Mouse (Mus musculus) left cerebral cortex, postnatal 14 days (tissue): ENCODE measurements around the gene Ndufa4l2. TPM values are rescaled to one million over a fixed set of nuclear protein-coding genes. Genes with fewer than 3 reads are reported as not detected.

Source experiments
- DNase-seq, 2 experiments: peaks; one replicate each; pipeline ENCODE4 v3.0.0; 2021 to 2022; ENCODE audit warnings: low spot score in 2 of 2, mixed read lengths in 1 of 2
- intact Hi-C: fragments of 180-260 bp; cut with DNase I; formaldehyde crosslinking; loops from one replicate; pipeline ENCODE4 v1.15.1; 2025
- total RNA-seq, 2 experiments: library from RNA; stranded (reverse); gene quantifications; 2 replicates each; pipeline ENCODE4 v1.2.3; 2021

Ndufa4l2 gene
- total RNA-seq, 2 experiments from 2014 or later = 7.4 to 8.9 TPM

DNA sequence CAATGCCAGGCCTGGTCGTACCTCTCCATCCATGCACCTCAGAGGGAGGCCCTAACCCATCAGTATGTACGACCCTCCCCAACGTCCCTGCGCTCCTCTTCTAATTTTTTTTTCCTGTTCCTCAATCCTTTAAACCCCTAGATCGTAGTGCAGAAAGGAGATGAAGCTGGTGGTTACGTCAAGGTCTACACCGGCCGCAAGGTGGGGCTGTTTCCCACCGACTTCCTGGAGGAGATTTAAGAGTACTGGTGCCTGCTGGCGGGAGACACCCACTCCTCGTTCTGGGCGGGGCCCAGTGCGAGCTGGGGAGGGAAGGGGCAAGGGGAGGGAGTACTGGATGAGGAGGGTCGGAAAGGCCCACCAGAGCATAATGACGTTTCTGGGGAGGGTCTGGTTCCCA, 6.5 kb upstream of the Ndufa4l2 start:
- DNase-seq = peak; percentile 79 to 83
- intact Hi-C loops = no loop called here

DNA sequence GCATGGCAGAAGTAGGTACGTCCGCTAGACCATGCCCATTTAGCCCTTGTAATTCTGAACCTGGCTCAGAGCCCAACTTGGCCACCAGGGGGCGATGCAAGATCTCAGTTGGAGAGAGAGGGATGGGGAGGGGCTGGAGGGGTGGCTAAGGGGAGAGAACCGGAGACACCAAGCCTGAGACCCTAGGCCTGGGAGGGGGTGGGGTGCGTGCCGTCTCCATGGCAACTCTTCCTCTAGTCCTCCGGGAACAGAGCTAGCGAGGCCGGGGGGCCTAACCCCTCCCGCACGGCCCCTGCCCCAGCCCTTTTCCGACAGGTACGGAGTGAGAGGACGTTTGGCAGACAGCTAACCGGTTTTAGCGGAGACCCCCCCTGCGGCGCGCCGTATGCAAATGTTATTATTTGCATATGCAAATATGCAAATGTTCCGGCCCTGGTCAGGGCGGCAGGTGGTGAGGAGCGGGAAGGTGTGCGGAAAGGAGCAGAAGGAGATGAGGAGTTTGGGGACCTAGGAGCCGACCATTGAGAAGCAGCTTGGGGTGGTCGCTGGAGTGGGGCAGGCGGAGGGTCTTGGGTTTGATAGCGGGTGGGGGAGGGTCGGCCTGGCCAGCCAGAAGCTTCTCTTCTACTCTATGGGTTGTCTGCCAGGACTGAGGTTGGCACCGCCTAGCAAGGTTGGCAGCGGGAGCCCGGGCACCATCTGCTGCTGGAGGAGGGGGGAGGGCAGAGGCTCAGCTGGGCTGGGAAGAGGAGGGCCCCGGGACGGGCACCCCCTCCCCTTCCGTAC, 5.5 kb upstream of the Ndufa4l2 start:
- DNase-seq = peak; percentile 88 to 90
- intact Hi-C loops = no loop called here

DNA sequence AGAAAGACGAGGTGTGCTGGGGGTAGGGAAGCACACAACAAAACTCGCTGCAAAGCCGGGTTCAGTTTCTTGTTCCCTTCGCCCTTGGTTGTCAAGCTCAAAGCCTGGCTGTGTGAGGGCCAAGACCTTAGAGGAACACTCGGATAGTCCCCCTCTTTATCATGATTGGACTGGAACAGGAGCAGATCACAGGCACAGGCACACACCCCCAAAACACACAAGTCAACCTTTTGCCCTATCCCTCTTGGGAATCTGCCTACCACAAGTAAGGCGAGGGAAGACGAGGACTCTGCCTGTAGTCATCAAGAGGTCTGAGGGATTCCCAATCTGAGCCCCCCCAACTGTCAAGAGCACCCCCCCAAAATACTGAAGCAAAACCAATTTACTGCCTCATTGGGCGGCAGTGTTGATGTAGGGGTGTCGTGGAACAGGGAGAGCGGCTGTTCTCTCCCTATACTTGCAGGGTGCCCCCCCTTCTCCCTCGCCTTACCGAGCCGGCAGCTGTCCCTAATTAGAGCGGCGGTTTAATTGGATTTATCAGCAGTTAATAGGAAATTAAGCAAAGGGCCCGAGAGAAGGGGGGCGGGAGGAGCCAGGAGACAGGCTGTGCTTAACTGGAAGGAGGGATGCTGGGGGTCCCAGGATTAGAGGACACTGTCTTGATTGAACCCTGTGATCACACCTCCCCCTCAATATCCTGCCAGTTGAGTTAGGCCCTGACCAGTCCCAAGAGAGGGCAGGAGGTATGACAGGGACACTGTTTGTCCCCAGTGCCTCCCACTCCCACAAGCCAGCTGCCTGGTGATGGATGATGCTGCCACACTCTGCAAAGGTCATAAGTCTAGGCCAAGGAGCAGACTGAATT, 4.7 kb upstream of the Ndufa4l2 start:
- intact Hi-C loops = no loop called here
- peak in 1 of 2 experiments; percentile 38 for DNase-seq

DNA sequence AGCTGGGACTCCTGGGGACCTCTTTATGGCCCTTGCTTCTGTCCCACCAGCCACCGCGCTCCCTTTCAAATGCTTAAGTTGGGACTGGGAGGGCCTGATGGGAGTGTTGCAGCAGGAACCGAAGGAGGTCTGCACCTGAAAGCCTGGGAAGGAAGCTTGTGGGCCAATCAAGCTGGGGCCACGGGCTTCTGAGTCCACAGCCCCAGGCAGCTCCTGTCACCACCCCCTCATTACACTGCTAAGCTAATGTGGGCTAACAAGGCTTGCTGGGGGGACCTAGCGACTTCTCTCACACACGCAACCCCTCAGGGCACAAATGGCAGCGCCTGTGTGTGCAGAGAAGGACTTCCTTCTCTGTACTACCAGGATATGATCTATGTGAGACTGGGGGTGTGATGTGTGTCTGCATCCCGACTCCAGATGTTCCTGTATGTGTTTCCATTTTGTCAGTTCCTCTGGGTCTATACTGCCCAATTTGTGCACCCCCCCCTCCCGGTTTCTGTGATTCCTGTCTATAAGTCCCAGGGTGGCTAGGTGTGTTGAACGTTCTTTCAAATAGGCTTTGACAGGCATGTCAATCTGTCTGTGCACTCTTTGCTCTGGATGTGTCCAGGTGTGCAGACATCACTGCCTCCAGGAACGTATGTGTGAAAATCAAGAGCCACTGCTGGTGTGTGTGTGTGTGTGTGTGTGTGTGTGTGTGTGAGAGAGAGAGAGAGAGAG, 3.7 kb upstream of the Ndufa4l2 start:
- peak in 1 of 2 experiments; percentile 51 for DNase-seq
- intact Hi-C loops = no loop called here

DNA sequence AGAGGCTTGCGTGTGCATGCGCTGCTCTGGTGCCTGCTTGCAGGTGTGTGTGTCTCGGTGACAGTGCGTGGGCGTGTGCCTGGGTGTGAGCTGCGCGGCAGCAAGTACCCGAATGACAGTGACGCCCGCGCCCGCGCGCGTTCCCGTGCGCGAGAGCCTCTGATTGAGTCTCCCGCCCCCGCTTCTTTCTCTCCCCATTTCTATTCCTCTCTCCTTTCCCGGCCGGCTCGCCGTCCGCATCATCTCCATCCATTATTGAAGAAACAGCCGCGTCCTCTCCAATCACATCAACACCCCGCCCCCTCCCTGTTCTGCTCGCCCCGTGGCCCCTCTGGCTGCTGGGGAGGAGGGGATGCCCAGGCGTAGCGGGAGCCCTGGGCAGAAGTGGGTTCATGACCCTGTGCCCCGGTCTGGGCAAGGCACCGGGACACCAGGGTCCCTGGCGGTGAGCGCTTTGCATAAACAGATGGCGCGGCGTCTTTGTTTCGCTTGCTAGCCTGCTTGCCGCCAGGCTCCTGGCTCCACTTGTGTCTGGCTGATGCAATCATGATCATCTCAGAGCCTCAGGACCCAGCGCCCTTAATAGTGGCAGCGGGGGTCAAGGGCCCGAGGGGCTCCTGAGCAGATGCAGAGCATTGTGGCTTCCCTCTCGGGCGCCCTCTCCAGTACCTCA, 3.0 kb upstream of the Ndufa4l2 start:
- DNase-seq = peak; percentile 93 to 97
- intact Hi-C loops = loop anchor here (1.0 kb wide), 1 partner anchor 25 kb away; no protein-coding TSS in a partner anchor

DNA sequence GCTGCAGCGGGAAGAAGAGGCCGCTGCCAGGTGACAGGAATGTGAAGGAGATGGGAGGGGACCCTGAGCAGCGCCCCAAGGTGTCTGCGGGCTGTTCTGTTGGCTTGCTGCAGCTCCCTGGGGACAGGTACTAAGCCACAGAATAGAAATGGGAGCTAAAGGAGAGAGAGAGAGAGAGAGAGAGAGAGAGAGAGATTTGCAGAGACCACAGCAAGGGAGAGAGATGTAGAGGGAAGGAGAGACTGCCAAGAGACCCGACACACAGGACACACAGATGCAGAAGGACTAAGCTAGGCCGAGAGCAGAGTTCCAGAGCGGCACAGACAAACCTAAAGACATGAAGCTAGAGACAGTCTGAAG, 2.5 kb upstream of the Ndufa4l2 start:
- DNase-seq = no peak
- intact Hi-C loops = loop anchor here (1.0 kb wide), 1 partner anchor 24 kb away; no protein-coding TSS in a partner anchor

DNA sequence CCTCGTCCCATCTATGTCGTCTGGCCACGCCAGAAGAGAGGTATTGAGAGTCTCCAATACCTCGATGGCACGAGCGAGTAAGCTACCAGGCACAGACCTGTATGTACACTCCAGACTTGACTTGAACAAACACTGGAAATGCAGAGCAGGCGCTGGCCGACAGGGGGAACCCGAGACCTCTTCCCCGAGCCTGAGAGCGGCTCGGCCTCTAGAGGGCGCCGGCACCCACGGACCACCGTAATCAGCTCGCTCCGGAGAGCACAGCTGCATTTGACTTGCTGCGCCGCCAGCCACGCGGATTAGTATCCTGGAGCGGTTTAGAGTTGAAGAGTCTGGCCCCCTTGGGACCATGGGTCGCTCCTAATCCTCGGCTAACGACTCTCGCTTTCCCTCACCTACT, 2.0 kb upstream of the Ndufa4l2 start:
- intact Hi-C loops = loop anchor here (1.0 kb wide), 1 partner anchor 23 kb away; no protein-coding TSS in a partner anchor
- peak; percentile 96 to 97 for DNase-seq

DNA sequence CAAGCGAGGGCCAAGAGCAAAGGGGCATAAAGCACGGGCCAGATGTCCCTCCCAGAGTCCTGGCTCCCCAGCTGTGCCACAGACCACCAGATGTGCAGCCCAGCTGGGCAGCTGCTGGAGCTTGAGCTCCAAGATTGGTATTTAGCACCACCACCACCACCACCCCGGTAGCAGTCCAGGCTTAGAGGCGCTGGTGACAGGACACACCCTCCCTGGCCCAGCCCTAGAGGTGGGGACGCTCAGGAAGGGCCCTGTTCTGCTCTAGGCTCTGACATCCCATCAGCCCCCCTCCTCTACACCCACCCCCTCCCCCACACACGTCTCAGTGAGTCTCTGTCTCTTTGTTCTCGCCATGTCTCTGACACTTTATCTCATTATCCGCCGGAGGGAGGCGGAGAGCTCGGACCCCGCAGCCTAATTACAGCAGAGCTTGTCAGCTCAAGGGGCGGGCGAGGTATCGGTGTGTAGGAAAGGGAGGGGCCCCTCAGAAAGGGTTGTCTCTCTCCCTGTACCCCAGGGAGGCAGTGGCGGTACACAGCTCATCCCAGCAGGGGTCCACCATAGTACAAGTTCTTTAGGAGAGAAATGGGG, 1.2 kb upstream of the Ndufa4l2 start:
- intact Hi-C loops = no loop called here
- DNase-seq = no peak

DNA sequence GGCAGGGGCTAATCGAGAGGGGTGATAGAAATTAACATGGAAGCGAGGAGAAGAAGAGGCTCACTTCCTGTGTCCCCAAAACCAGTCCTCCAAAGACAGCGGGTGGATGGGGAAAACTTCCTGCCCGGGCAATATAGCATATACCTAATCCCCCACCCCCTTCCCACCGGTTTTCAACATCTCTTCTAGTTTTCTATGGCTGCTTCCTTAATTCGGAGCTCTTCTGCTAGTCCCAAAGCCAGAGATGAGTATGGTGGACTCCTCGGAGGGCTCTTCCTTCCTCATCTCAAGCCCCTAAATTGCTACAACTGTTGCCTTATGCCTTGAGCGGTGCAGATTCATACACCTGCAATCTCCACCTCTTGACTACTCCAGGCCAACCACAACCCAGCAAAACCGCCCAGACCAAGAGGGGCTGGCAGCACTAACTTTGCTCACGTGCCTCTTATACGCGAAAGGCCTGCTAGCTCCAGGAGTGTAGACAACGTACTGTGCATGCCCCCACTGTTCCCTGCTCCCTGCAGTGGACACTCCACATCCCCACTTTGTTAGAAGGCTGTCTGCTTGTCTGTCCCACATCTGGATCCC, 562 bp upstream of the Ndufa4l2 start:
- intact Hi-C loops = no loop called here
- DNase-seq = no peak

DNA sequence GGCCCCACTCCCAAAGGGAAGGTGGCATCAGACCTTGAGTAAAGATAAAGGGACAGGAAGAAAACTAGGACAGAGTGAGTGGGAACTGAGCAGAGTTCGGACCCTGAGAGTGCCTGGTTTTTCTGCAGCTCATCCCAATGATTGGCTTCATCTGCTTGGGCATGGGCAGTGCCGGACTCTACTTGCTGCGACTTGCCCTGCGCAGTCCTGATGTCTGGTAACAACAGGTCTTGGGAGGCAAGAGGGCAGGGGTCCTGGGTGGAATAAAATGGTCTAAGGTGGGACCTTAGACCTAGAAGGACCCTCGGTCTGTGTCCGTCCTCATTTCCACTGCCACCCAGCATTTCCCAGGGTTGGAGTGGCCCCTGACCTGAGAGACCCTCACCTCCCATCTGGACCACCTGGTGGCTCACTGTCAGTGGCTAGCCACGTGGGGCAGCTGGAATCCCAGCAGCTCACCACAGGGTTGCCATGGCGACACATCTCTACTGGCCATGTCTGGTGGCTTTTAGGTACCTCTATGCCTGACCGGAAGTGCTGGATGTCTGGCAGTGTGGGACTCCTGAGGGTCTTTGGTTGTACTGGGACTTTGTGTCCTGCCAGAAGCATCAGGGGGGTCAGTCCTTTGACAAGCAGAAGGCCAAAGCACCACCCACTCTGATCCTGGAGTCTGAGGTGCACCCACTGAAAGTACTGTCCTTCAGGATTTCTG, 660 bp downstream of the Ndufa4l2 start:
- no peak for DNase-seq
- intact Hi-C loops = no loop called here

DNA sequence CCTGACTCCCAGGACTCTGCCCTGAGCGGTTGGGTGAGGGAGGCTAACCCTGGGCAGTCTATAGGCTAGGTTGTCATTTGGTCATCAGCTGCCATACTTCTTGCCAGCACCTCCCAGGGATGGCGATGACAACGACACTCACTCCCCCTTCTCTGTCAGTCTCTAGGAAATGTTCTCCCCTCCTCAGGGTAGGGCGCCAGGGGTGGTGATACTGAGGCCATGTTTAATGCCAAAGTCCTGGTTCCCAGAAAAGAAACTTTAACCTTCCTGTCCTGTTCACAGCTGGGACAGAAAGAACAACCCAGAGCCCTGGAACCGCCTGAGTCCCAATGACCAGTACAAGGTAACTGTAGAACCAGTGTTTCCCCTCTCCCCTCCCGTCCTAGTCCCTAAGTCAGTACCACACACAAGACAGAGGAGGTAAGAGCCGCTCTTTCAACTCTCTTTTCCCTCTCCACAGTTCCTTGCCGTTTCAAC, 1.3 kb downstream of the Ndufa4l2 start:
- DNase-seq = no peak
- intact Hi-C loops = no loop called here

DNA sequence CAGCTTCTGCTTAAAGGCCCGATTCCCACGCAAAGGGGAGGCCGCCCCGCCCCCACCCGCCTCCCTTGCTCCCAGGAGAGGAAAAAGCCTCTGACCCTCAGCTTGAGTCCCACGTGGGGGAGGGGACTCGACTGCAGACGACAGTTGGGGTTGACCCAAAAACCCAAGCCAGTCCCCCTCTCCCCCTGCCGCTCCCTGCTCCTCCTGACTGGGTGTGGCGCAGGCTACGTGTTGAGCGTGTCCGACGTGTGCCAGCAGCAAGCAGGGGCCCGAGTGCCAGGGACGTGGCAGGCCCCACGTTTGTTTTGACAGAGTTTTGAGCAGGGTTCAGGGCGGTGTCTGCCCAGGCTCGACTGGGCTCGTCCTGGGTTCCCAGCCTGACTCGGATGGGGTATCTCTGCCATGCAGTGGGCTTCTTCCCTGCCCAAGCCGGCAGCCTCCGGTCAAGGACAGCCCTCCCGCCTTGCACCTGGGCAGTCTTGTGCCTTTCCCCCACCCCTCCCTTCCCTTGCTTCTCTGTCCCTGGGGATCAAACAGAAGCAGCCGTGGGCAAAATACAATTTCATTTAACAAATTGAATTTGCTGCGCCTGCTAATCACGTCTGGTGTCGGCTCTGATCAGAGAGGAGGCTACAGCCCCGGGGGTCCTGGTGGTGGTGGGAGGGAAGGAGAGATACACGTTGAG, 2.0 kb downstream of the Ndufa4l2 start:
- no peak for DNase-seq
- intact Hi-C loops = no loop called here

DNA sequence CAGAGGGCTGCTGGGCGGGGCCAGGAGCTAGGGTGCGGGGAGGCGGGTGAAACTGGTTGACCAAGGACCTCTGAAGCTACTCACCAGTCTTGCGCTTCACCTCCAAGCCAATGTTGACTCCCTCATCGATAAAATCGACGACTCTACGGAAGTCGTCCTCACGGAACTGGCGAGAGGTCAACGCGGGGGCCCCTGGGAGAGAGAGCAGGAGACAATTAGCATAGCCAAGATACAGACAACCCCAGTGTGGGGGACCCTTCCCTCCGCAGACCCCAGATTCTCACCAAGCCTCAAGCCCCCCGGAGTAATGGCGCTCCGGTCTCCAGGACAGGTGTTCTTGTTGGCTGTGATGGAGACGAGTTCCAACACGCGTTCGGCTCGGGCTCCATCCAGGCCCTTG, 3.2 kb downstream of the Ndufa4l2 start:
- DNase-seq = no peak
- intact Hi-C loops = no loop called here

DNA sequence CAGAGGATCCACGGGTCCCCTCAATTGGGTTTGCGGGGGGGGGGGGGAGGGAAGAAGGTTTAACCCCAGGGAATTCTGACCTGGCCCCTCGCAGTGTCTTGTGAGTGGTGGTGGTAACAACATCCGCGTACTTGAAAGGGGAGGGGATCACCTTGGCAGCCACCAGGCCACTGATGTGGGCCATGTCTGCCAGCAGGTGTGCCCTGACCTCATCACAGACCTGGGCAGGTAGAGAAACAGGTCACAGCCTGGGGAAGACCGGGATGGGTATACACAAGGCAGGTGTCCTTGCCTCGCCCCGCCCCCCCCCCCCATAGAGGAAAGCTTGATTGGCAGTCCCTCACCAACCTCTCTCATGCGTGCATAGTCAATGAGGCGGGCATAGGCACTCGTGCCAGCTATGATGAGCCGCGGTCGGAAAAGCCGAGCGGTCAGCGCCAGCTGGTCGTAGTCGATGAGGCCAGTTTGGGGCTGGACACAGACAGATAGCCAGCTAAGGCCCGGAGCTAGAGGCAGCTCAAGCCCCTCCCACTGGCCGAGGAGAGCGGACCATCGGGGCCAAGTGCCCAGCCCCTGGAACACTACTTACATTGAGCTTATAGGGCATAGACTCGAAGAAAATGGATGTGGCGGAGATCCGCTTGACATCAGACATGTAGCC, 4.4 kb downstream of the Ndufa4l2 start:
- intact Hi-C loops = no loop called here
- DNase-seq = no peak

DNA sequence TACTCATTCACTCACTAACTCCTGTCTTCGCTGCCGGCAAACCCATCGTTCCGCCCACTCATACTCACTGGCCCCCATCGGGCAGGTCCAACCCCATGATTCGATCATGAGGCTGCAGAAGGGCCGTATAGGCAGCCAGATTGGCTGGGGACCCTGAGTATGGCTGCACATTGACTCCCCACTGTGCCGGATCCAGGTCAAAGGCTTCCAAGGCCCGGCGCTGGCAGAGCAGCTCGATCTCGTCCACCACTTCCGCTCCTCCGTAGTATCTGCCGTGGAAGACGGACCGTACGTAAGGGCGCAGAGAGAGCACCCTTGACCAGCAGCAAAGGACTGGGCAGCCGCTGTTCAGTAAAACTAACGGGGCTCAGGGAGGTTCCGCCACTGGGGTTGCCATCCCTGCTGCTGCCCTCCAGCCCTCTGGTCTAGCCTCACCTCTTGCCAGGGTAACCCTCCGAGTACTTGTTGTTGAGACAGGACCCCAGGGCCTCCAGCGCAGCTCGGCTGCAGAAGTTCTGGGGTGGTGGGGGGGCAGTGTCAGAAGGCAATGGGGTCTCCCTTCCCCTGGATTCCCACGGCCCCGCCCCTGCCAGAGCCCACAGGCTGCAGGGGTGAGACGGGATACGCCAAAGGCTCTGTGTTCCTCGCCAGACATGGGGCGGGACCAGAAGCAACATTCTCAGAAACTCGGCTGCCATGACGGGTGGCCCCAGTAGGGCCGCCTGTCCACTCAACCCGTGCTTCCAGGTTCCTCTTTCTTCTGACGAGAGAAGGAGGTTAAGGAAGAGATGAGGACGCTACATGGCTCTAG, 5.3 kb downstream of the Ndufa4l2 start:
- intact Hi-C loops = no loop called here
- DNase-seq = no peak

DNA sequence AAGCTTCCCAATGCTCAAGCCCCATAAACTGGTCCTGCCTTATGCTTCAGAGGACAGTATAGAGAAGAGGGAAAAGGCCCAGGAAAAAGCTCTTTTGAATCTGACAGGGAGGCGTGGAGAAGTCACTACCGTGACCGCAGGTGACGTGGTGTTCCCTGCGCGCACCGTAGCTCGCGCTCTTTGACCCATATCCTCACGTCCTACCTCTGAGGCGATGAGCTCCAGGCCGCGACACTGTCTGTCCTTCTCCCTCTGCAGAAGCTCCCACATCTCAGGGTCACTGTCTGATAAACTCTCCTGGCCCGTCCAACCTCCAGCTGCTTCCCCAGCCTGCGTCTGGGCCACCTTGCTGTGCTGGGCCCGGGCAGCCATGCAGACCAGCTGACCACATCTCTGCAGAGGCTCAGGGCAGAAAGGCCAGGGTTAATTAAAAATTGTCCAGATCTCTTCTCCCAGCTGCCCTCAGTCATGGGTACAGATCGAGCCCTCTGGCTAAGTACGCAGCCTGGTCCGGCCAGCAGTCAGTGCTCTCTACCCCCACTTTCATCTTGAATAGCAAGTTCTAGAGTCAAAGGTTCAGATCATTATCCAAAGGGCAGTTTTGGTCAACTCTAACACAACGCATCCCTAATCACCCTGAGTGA, 6.1 kb downstream of the Ndufa4l2 start:
- no peak for DNase-seq
- intact Hi-C loops = no loop called here
